Mouse (Mus musculus) forebrain, embryonic 16.5 days (tissue): ENCODE results near the gene Hist1h1d. TPM values are rescaled to one million over a fixed set of nuclear protein-coding genes. Genes with fewer than 3 reads are reported as not detected.
"Not testable (repeated sequence)": the region's sequence is repeated elsewhere in the genome, so short reads cannot be mapped to it uniquely, and the experiment has no call there.

Source experiments
- ATAC-seq: fragments of 200-750 bp; cut with Nextera tagmentation; 2 replicates; pipeline ENCODE4 v1.8.0; 2017; ENCODE audit warnings: mild to moderate bottlenecking, moderate library complexity
- H3K27ac ChIP-seq: fragments of 300-500 bp; sonication (generic); 2 replicates; pipeline ENCODE4 v1.5.1; 2014; ENCODE audit warnings: low read length, control low read depth
- H3K27me3 ChIP-seq: fragments of 300-500 bp; sonication (generic); replicated peaks from 2 replicates; pipeline ENCODE4 v1.6.1; 2014; ENCODE audit warnings: low read length; ENCODE audit not compliant: control insufficient read depth, insufficient read depth
- H3K36me3 ChIP-seq: fragments of 300-500 bp; sonication (generic); 2 replicates; pipeline ENCODE4 v1.6.1; 2014; ENCODE audit not compliant: control insufficient read depth, insufficient read depth
- H3K4me1 ChIP-seq: fragments of 300-500 bp; sonication (generic); replicated peaks from 2 replicates; pipeline ENCODE4 v1.6.1; 2014; ENCODE audit warnings: low read length; ENCODE audit not compliant: control insufficient read depth, insufficient read depth
- H3K4me2 ChIP-seq: fragments of 300-500 bp; sonication (generic); 2 replicates; pipeline ENCODE4 v1.6.1; 2014; ENCODE audit warnings: mild to moderate bottlenecking, low read length, control low read depth
- H3K4me3 ChIP-seq: fragments of 300-500 bp; sonication (generic); replicated peaks from 2 replicates; pipeline ENCODE4 v1.5.1; 2014; ENCODE audit warnings: mild to moderate bottlenecking, low read length, control low read depth
- H3K9ac ChIP-seq: fragments of 300-500 bp; sonication (generic); replicated peaks from 2 replicates; pipeline ENCODE4 v1.6.1; 2014; ENCODE audit warnings: low read depth, low read length, control low read depth
- H3K9me3 ChIP-seq: fragments of 300-500 bp; sonication (generic); 2 replicates; pipeline ENCODE4 v1.6.1; 2016; ENCODE audit warnings: low read length; ENCODE audit not compliant: control insufficient read depth
- WGBS: fragments of 180-500 bp; shearing (Covaris S2); extraction: QIAGEN DNeasy Blood & Tissue Kit; methylation state at CpG from one replicate; pipeline ENCODE4 v1.1.7; 2014; 5-methylcytosine and 5-hydroxymethylcytosine counted together
- polyA plus RNA-seq: library from polyadenylated mRNA; unstranded; fragments of >200 nt; fragmentation: Nextera tagmentation; extraction: Ambion mirVana; gene quantifications from 2 replicates; pipeline ENCODE4 v1.2.1, GENCODE M21; 2015

Gene Hist1h1d
- polyA plus RNA-seq, 1 experiment from 2014 or later, result 0.22 TPM

- H3K4me1 ChIP-seq, result no peaks in the 10 kb centered on the region; the same call in 1 of the 2 replicates
- peak overlapping the region; percentile 63 for H3K9ac ChIP-seq
- H3K4me2 ChIP-seq, result peak overlapping the region; percentile 62
- H3K36me3 ChIP-seq, result no peaks in the 10 kb centered on the region
- H3K9me3 ChIP-seq, result no peaks in the 10 kb centered on the region
- peak overlapping the region; percentile 86 for H3K27ac ChIP-seq
- H3K27me3 ChIP-seq, result no peaks in the 10 kb centered on the region
- ATAC-seq, result peak; percentile 41
- peak overlapping the region; percentile 52 for H3K4me3 ChIP-seq
- WGBS, result under 1% methylated on average over 17 of the region's 17 CpGs
These were observed 26.8 kb upstream of the Hist1h1d start for GRCm38 (mm10) chr13:23526312-23526711.

- no peaks in the 10 kb centered on the region for H3K36me3 ChIP-seq
- no peak overlapping the region for H3K4me2 ChIP-seq
- H3K9me3 ChIP-seq, result no peaks in the 10 kb centered on the region
- ATAC-seq, result no peak
- peaks cover 15% of the 10 kb centered on the region for H3K4me1 ChIP-seq
- no peak overlapping the region for H3K4me3 ChIP-seq
- H3K9ac ChIP-seq, result no peak overlapping the region
- no peaks in the 10 kb centered on the region for H3K27me3 ChIP-seq
- H3K27ac ChIP-seq, result no peak overlapping the region
- whole genome bisulfite sequencing, result 86% methylated on average over 5 of the region's 5 CpGs
These were observed 24.1 kb upstream of the Hist1h1d start for GRCm38 (mm10) chr13:23529005-23529404.

GRCm38 (mm10) chr13:23529480-23530165 lies 23.4 kb upstream of the Hist1h1d start:
- ATAC-seq, result no peak
- Histone ChIP-seq H3K4me2 (peak overlapping the region; percentile 60), H3K4me1 (peaks cover 21% of the 10 kb centered on the region), H3K27me3 (no peaks in the 10 kb centered on the region), H3K27ac (peak overlapping the region; percentile 99), H3K9ac (peak overlapping the region; percentile 81), H3K36me3 (no peaks in the 10 kb centered on the region), H3K4me3 (peak overlapping the region; percentile 67), H3K9me3 (no peaks in the 10 kb centered on the region)
- WGBS, result 30% methylated on average over 2 of the region's 2 CpGs

- Histone ChIP-seq H3K4me1 (peaks cover 24% of the 10 kb centered on the region), H3K9me3 (no peaks in the 10 kb centered on the region), H3K36me3 (no peaks in the 10 kb centered on the region), H3K27me3 (no peaks in the 10 kb centered on the region), H3K4me2 (peak overlapping the region; percentile 60), H3K4me3 (peak overlapping the region; percentile 67), H3K9ac (peak overlapping the region; percentile 81), H3K27ac (peak overlapping the region; percentile 99)
- ATAC-seq, result no peak
- under 1% methylated on average over 20 of the region's 20 CpGs for WGBS
These were observed 22.7 kb upstream of the Hist1h1d start for GRCm38 (mm10) chr13:23530181-23530900.

GRCm38 (mm10) chr13:23530901-23531875 lies 21.9 kb upstream of the Hist1h1d start, which contains the start of gene Hist1h4h:
TSS of gene Hist1h4h (plus strand) at chr13:23531050.
- Histone ChIP-seq H3K27me3 (no peaks in the 10 kb centered on the region), H3K9ac (peak within 1 kb of the TSS; percentile 81), H3K9me3 (no peaks in the 10 kb centered on the region), H3K4me1 (peaks cover 27% of the 10 kb centered on the region), H3K27ac (peak within 1 kb of the TSS; percentile 99), H3K36me3 (no peaks in the 10 kb centered on the region), H3K4me2 (peak within 1 kb of the TSS; percentile 78), H3K4me3 (peak within 1 kb of the TSS; percentile 67)
- WGBS, result 0% methylated on average over 57 of the region's 70 CpGs
- ATAC-seq, result peak; percentile 88

GRCm38 (mm10) chr13:23532262-23533075 lies 20.6 kb upstream of the Hist1h1d start:
- peak overlapping the region; percentile 36 for H3K9ac ChIP-seq
- peak overlapping the region; percentile 78 for H3K4me2 ChIP-seq
- peak overlapping the region; percentile 67 for H3K4me3 ChIP-seq
- 13% methylated on average over 9 of the region's 9 CpGs for WGBS
- H3K27me3 ChIP-seq, result no peaks in the 10 kb centered on the region
- H3K36me3 ChIP-seq, result no peaks in the 10 kb centered on the region
- peak overlapping the region; percentile 99 for H3K27ac ChIP-seq
- H3K4me1 ChIP-seq, result peaks cover 36% of the 10 kb centered on the region
- ATAC-seq, result no peak
- H3K9me3 ChIP-seq, result no peaks in the 10 kb centered on the region

- peak within 1 kb of the TSS; percentile 35 for H3K9ac ChIP-seq
- not testable (repeated sequence) for H3K27me3 ChIP-seq, H3K36me3 ChIP-seq, H3K9me3 ChIP-seq
- H3K4me2 ChIP-seq, result peak within 1 kb of the TSS; percentile 78
- H3K27ac ChIP-seq, result peak within 1 kb of the TSS; percentile 83
- peaks cover 36% of the 10 kb centered on the region for H3K4me1 ChIP-seq
- WGBS, result 0% methylated on average over 23 of the region's 53 CpGs
- peak within 1 kb of the TSS; percentile 55 for H3K4me3 ChIP-seq
- peak; percentile 30 for ATAC-seq
These were observed 19.3 kb upstream of the Hist1h1d start, which contains the start of gene Hist1h2af for GRCm38 (mm10) chr13:23533560-23534367. TSS of gene Hist1h2af (plus strand) at chr13:23533906.
